Mouse (Mus musculus): ENCODE measurements around the gene Rptor.

DNA sequence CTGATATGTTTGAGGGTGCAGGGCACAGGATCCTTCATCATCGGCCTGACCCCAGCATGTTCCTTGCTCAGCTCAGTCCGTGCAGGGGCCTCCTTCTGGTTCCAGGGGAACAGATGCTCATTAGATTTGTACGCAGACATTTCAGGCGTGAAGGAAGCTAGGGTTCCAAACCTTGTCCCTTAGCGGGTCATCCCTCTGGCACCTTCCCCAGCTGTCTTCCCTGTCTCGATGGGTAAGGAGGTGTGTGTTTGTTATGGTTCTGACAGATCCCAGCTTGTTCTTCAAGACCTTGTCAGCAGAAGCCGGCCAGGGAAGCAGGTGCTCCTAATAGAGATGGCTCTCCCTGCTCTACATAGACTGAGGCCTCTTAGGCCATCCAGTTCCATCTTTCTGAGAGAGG is 37.7 kb upstream of the Rptor start:
- TF ChIP-seq EP300 (IDR thresholded peaks at IDR 0.05; ENCODE audit: low read depth) (no peak), CTCF (IDR thresholded peaks at IDR 0.05; ENCODE audit: low read depth) (no peak)

All from liver, postnatal 0 days (tissue).